Mouse (Mus musculus) fibroblast of lung, adult 2 months (primary cell): Measurements from ENCODE around the gene Fgd5.
"Not testable (repeated sequence)": the region's sequence is repeated elsewhere in the genome, so short reads cannot be mapped to it uniquely, and the experiment has no call there.

ENCODE experiments used
- DNase-seq: peaks from one replicate; pipeline ENCODE4 v3.0.0-alpha.2; 2011; ENCODE audit warnings: low read depth

The Fgd5 gene

DNA sequence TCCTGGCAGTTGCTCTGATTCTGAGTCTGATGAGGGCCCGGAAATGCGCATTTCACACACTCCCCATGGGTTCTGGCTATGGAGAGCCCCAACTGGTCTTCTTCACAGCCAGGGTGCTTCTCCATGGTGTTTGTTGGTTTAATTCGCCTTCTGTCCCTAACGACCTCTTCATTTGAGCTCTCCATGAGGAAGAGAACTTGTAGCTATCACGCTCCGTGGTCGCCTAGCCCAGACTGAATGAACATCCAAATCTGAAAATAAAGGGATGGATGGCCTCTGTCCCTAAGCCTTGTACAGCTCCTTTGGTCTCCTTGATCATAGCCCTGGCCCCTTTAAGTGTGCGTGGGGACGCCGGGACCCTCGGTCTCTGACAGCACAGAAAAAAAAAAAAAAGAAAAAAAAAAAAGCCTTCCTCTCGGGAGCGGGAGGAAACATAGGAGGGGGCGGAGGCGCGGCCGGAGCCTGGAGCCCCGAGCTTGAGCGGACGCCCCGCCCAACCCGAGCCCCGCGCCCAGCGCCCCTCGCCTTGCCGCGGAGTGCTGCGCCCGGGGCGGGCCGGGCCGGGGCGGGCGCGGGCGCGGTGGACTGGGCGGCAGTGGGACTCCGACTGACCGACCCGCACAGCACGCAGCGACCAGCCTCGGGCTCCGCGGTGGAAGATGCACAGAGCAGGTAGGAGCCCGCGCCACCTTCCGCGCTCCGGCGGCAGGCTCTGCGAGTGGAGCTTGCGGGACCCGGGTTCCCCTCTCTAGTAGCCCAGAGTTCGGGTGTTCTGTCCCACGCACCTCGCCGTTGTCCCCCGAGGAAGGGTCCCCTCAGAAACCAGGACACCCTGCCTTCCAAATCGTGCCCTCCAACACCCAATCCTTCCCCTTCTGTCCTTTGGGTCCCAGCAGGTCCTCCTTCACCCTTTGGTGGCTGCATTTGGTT, at the start of gene Fgd5:
Fgd5 (plus strand) TSS at position 508 of the 930 bp plus-strand sequence.
- no peak for DNase-seq

DNA sequence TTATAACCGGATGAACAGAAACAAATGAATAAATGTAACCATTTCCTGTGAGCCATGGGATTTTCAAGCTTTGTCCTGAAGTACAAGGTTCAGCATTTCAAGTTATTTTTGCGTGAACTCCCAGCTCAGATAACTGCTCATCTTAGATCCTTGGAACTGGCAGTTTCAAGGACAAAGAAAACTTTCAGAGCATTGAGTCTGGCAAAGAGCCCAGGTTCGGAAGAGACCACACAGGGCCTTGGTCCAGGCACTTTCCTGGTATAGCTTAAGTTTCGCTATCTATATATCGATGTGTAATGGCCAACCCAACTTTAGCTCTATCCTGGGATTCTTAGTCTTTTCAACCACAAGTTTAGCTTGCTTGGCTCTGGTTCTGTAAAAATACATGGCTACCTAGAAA, 47.4 kb upstream of the Fgd5 start:
- no peak for DNase-seq

DNA sequence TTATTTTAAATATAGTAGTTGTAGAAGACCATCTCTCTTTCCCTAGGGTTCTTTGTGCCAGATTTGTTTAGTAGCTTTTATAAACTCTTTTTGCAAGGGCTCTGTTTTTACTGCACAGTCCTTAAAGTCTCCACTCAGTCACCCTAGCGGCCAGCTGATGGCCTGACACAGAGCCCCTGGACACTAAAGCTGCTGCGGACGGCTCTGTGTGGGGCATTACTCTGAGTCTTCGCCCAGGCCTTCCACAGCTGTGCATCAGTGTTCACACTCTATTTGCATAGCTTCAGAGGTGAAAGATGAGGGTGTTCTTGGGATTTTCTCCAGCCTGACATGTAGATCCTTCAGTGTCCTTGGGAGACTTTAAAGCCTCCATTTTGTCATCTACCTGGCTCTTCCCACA, 40.2 kb upstream of the Fgd5 start:
- no peak for DNase-seq

DNA sequence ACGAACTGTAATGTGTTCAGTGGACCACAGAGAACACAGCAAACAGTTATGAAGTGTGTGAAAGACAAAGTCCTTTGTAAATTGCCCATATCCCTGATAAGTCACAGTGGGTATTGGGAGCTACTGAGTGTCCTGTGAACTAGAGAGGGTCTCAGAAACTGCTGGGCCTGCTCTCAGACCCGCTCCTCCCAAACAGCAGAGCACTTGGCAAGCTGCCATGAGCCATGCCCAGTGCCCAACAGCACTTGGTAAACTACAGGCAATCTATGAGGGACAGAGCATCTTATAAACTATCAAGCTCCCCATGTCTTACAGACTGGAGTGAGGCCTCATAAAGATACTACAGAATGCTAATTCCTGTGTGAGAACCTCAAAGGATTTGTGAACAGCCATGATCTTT, 30.3 kb upstream of the Fgd5 start:
- DNase-seq, result no peak

DNA sequence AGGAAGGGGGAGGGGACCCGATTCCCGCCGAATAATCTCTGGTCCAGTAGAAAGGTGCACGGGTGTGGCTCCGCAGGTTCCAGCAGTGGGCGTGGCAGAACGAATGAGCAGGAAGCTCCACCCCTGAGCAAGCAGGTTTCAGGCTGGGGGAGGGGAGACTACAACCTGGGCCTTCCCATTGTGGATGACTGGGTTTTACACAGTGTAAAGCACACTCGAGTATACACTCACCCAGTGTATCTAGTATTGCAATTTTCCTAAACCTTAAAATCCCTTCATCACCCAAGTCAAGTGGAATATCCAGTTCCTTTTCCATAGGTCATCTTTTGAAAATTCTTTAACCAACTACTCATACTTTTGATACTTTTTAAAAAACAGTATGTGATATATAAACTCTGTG, 20.7 kb upstream of the Fgd5 start:
- not testable (repeated sequence) for DNase-seq

DNA sequence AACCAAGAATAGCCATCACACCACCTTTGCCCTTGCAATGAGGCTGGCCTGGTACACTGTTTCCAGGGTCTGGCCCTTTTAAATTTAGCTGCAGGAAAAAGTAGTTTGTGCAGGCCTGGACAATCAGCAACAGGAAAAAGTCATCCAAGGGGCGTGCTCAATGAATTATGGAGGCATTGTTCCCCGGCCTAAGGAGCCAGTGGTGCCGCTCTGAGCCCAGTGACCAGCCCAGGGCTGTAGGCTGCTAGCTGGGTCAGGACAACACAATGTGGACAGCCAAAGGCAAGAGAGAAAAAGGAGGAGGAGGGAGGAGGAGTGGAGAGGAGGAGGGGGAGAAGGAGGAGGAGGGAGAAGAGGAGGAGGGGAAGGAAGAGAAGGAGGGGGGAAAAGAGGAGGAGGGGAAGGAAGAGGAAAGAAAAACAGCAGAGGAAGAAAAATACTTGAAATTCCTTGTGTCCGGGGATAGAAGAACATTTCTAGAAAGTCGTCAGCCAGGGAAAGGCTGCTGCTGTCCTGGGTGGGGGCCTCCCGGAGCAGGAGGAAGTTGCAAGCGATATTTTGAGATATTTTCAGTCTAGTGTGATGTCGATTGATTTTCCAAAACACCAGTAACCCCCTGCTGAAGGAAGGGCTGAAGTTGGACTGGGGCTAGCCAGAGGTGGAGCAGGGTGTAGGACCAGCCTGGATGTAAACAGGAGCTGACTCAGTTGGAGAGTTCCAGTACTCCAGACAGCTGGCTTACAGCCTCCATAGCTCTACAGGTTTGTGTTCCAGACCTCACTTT, 18.5 kb upstream of the Fgd5 start:
- no peak for DNase-seq

DNA sequence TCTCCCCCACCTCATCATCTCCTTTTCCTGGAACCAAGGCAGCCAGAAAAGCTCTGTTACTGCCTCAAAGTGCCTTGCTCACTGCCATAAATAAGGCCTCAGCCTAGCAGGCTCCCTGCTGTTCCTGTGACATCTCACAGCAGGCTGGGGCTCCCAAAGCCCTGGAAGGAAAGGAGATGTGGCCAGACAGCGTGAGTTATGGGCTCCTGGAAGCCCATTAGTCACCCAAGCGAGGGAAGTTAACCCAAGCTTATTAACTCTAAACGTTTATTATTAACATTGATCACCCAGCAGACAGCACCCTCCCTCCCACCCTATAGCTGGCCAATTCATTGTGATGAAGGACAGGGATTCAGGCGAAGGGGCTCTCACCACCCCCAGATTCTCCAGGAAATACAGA, 15.2 kb upstream of the Fgd5 start:
- DNase-seq, result no peak

DNA sequence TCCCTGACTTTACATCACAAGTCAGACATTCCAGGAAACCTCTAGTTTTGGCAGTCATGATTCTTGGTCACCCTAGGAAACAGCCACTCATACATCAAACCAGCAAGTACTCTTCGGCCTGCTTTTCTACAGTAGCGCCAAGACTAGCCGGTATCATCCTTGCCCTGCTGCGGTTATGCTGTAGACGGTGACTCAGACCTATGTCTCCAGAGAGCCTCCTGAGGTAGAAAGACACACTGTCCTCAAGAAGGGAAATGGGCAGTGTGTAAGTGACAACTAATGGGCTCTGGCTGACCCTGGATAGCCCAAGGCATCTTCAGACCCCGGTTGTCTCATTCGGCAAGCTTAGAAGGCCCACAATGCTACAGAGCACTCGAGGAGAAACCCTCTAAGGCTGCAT, 13.6 kb upstream of the Fgd5 start:
- DNase-seq, result no peak

DNA sequence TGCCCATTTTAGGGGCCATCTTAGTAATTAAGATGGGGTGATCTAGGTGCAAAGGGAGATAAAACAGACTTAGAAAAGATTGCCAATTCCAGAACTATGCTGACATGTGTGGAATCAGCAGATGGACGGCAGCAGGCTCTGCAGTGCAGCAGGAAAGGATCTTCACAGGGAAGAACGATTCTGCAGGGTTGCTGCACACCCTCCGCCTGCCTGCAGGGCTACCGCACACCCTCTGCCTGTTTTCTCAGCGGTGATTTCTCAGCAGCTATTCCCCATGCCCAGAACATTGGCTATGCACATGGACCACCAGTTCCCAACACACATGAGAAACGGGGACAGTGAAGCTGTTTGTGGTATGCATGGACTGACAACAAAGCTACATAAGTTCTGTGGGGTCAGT, 12.7 kb upstream of the Fgd5 start:
- DNase-seq, result no peak

DNA sequence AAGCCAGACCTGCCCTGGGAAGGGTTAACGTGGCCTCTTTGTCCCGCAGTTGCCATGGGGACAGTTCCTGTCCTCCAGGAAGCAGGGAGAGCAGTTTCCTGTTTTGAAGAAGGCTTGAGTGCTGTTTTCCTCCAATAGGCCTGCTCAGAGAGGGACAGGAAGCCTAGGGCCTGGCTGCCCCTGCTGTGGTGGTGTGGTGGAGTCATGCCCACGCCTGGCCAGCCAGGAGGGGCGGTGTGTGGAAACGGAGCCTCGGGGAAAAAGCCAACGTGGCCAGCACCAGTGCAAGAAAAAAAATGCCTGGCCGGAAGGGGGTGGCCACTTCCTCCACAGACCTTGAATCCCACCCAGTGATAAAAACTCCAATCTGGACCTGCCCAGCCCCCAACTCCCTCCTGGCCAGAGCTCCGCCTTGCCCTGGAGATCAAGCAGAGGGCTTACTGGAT, 6.5 kb upstream of the Fgd5 start:
- DNase-seq, result no peak

DNA sequence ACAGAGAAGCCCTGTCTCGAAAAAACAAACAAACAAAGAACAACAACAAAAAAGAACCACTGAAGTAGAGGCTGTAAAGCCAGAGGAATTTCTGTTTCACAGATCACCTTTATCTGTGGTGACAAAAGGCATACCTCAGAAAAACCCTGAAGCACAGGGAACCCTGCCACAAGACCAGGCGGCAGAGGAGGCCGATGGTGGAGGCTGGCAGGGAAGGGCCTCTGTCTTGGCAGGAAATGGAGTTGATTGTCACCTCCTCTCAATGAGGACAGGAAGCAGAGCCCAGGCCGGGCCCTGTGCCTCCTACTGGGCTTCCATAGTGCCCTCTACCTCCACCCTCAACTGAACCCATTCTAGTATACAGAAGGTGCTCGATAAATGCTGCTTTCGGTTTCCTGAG, 4.7 kb upstream of the Fgd5 start:
- DNase-seq, result no peak

DNA sequence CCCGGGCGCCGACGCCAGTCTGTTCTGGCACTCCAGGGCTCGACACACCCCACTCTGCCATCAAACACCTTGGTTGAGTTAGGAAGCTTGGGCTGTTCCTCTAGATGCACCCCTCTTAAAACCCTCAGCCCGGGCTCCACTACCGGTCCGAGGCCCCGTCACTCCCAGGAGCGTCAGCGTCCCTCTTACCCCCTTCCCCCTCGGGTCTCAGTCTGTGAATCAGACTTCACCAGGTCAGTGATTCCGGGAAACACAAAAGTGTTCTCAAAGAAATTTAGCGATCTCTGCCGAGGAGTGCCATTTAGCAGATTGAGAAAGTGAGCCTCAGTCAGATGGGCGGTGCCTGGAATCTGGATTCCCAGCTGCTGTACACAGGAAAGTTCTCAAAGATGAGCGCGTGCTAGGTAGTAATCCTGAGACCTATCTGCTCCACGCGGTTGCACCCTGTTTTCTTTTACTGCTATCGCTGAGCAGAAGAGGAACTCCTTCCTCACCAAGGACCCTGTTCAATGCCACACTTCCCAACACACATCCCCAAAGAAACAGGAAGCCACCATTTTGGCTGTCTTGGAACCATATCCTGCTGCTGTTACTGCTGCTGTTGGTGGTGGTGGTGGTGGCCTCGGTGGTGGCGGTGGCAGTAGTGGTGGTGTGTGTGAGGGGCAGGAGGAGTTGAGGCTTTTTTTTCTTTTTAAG, 771 bp downstream of the Fgd5 start:
- DNase-seq, result no peak

DNA sequence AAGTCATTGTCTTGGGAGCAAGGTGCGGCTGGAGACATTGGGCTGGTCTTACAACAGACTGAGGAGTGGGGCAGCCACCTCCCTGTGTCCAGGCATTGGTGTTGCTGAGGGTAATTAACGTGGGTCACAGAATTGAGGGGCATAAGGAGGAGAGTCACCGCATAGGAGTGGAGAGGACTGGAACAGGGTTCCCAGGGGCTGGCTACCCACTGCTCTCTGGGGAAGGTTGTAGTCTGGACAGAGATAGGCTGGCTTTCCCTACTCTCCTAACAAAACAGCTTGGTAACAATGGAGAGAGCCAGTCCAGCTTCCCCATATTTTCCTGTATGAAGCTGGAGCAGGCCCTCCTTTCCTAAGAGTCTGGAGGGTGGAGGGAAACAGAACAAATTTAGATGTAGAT, 1.3 kb downstream of the Fgd5 start:
- no peak for DNase-seq

DNA sequence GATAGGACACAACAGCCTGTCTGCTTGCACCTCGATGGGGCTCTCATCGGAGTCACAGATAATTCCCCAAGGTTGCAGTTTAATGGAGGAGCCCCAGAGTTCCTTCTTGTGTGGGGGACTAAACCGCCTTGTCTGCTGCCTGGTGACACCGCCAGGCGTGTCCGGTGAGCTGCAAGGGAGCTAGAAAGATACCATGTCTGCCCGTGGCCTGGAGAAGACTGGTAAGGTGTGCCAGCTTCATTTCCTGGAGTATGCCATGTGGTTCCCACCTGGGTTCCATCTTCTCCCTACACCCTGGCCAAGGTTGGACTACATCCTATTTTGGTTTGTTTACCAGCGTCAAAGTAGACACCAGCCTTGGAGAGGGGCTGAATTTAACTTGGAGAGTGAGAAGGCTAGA, 11.4 kb downstream of the Fgd5 start:
- no peak for DNase-seq

DNA sequence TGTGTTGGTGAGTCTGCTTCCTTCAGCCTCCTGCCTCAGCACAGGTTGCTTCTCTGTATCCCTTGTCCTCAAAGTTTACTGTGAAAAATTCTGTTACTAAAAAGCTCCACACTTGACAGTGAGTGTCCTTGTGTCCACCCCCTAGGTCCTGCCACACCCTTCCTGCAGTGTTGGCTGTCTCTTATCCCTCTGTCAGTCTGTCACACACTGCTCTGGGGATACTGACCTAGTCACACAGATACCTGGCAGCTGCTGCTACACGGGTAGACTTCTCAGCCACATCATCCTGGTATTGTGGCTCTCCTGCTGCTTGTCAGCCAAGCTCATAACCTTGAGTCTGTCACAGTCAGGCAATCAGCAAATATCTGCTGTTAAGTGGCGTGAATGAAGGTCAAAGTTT, 14.1 kb downstream of the Fgd5 start:
- no peak for DNase-seq

DNA sequence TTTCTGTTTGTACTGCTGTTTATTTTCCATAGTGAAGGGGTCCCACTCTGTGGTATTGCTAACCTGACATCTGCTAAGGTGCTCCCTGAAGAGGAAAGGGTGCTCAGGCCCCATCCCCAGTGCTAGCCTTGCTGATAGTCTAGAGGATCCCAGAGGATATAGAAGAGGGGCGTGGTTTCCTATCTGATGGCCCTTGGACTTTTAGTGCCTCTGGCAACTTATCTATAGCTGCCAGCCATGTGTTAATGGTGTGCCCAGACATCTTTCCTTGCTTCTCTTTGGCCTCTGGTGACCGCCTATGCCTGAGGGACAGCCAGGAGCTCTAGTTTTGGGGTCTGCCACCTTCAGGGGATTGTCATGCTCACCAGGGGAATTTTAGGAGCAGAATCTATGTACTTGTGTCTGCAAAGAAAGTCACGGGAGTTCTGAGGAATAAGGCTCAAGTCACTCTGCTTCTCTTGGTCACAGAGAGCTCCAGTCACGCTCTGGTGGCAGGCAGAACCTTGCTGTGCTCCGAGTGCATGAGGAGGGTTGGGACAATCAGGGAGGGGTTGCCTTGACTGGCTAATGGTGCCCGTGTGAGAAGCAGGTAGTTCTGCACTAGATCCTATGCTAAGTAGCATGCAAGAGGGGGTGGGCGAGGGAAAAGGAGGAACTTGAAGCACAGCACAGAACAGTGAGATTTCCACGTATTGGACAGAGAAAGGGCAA, 15.3 kb downstream of the Fgd5 start:
- no peak for DNase-seq

DNA sequence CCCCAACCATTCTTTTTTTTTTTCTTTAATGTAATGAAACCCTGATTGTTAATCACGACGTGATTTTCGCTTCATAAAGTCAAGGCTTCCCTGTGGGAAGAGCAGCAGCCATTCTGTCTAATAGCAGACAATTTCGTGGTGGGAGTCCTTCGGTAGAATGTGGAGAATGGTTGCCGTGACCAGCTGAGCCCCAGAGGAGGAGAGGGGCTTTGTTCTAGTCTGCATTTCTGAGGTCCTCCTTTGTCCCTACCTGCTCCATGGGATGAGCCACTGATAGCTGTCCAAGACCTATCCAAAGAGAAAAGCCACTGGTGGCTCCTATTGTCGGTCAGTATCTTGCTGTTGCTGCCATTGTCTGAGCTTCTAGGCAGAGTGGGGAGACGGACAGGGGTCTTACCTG, 17.4 kb downstream of the Fgd5 start:
- no peak for DNase-seq

DNA sequence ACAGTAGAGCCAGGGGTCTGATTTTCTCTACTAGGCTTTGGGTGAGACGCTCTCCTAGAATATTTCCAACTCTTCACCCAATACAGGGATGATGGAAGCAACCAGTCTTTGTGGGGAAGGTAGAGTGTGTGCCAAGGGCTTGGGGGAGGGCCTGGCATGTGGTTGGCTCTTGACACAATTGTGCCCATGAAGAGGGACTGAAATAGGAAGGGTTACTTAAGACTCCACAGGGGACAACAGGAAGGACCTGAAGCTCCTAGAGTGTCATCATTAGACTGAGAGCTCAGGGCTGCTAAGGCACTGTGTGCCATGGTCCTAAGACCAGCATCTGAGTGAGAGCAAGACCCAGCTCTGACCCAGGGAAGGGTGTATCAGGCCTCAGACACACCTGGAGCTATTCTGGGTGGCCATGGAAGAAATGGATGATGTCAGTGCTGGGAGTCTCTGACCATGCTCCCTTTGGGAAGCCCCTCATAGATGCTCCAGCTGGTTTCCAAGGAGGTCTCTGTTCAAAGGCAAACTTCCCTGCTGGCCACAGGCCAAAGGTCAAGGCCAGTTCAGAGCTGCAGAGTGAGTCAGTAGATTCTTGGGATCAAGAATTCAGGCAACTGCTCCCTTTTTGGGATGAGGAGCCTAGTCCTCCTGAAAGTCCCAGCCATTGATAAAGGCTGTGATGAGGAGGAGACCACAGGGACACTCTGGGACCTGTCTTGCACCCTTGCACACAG, 24.0 kb downstream of the Fgd5 start:
- no peak for DNase-seq

DNA sequence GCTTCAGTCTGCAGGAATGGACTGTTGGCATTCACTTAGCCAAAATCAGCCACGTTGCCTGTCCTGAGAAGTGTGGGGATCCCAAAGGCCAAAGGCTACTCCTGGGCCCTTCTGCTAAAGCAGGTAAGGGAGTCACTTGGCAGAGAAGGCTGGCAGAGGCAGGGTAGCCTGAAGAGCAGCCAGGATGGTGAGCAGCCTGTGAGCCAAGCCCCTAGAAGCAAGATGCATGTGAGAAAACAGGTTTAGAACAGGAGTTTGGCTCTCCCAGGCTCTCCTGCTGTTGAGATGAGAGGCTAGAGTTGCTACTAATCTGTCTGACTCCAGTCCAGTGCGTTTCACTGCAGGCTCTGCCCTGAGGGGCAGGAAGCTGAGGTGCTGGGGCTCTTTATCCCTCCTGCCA, 25.0 kb downstream of the Fgd5 start:
- no peak for DNase-seq

DNA sequence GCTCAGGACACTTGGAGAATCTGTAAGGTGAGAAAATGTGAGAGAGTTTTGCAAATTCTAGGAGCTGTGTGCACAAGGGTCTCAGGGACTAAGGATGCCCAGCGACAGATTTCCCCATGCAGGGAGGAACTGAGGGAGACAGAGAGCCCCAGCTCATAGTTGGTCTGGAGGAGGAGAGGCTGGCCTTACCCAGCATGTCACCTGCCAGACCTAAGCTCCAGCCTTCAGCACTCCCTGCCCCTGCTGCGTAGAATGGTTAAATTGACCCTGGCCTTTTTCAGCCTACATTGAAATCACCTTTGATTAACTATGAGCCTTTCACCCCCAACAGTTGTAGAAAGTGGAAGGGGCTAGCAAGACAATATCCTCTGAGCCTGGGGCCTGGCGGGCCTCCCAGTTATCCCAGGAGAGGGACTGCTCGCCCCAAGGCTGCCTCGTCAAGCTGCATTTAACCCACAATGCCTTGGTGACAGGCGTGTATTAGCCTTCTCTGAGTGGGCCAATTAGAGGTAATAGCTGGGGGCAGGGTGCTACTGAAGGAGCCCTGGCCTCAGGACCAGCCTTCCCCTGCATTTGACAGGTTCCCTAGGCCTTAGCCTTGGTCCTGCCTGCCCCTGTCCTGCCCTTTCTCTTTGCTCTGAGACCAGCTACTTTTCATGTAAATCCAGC, 25.6 kb downstream of the Fgd5 start:
- DNase-seq, result no peak

DNA sequence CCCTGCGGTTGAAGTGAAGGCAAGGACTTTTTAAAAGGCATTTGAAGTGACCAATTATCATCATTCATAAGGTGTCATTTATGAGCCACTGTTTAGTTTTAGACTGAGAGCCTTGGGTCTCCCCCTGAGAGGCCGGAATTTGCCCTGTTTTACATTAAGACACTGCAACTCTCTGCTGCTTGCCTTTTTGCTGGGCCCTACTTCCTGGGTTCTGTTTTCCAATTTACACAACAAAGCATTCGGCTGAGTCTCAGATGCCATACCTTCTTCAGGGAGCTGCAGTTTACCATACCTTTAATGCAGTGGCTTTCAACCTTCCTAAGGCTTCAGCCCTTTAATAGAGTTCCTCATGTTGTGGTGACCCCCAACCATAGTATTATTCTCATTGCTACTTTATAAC, 26.1 kb downstream of the Fgd5 start:
- DNase-seq, result no peak
